Mouse (Mus musculus): Measurements from ENCODE around the gene Thap3. TPM values are rescaled to one million over a fixed set of nuclear protein-coding genes. Genes with fewer than 3 reads are reported as not detected.
"Not testable (repeated sequence)": the region's sequence is repeated elsewhere in the genome, so short reads cannot be mapped to it uniquely, and the experiment has no call there.

Thap3 gene
- 4.2 and 5.5 TPM in 2 replicates for polyA plus RNA-seq (2012; rRNA removed)

- Histone ChIP-seq H3K36me3 (ENCODE audit: control insufficient read depth, insufficient read depth, low read length) (no peaks in the 10 kb centered on the region), H3K27me3 (ENCODE audit: control insufficient read depth, insufficient read depth, low read length) (no peaks in the 10 kb centered on the region), H3K4me3 (ENCODE audit: control insufficient read depth, low read depth, low read length) (peak within 1 kb of the TSS; percentile 84), H3K27ac (ENCODE audit: control insufficient read depth, insufficient read depth, low read depth, low read length) (peak within 1 kb of the TSS; percentile 65), H3K4me1 (ENCODE audit: control insufficient read depth, insufficient read depth, low read length) (peaks cover 14% of the 10 kb centered on the region)
- TF ChIP-seq POLR2A (IDR thresholded peaks at IDR 0.05; ENCODE audit: control insufficient read depth, low read depth, low read length) (no peak), CTCF (IDR thresholded peaks at IDR 0.05; ENCODE audit: control insufficient read depth, insufficient read depth, insufficient replicate concordance, low read depth, low read length) (no peak)
Measured at GRCm38 (mm10) chr4:151988342-151989109, at the start of gene Thap3. Thap3 (minus strand) TSS chr4:151988997.

- no peak for TF ChIP-seq POLR2A (IDR thresholded peaks at IDR 0.05; ENCODE audit: control insufficient read depth, low read depth, low read length)
- no peak for TF ChIP-seq CTCF (IDR thresholded peaks at IDR 0.05; ENCODE audit: control insufficient read depth, insufficient read depth, insufficient replicate concordance, low read depth, low read length)
- Histone ChIP-seq H3K4me1 (ENCODE audit: control insufficient read depth, insufficient read depth, low read length) (peaks cover 8% of the 10 kb centered on the region), H3K27me3 (ENCODE audit: control insufficient read depth, insufficient read depth, low read length) (no peaks in the 10 kb centered on the region), H3K27ac (ENCODE audit: control insufficient read depth, insufficient read depth, low read depth, low read length) (no peak within 1 kb of the TSS), H3K4me3 (ENCODE audit: control insufficient read depth, low read depth, low read length) (peak within 1 kb of the TSS; percentile 91), H3K36me3 (ENCODE audit: control insufficient read depth, insufficient read depth, low read length) (no peaks in the 10 kb centered on the region; the same call in 1 of the 2 replicates)
Measured at GRCm38 (mm10) chr4:152038225-152038984, 49.6 kb upstream of the Thap3 start, which contains the start of gene Tas1r1. Tas1r1 (minus strand) TSS chr4:152038568.

DNA sequence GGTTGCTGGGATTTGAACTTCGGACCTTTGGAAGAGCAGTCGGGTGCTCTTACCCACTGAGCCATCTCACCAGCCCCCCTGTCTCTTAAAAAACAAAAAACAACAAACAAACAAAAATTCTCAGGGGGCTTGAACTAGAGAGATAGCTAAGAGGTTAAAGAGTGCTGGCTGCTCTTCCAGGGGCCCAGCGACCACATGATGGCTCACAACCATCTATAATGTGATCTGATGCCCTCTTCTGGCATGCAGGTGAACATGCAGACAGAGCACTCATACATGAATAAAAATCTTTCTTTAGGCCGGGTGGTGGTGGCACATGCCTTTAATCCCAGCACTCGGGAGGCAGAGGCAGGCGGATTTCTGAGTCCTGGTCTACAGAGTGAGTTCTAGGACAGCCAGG, 47.7 kb upstream of the Thap3 start:
- H3K36me3 ChIP-seq (ENCODE audit: control insufficient read depth, insufficient read depth, low read length); H3K27ac ChIP-seq (ENCODE audit: control insufficient read depth, insufficient read depth, low read depth, low read length): not testable (repeated sequence)

DNA sequence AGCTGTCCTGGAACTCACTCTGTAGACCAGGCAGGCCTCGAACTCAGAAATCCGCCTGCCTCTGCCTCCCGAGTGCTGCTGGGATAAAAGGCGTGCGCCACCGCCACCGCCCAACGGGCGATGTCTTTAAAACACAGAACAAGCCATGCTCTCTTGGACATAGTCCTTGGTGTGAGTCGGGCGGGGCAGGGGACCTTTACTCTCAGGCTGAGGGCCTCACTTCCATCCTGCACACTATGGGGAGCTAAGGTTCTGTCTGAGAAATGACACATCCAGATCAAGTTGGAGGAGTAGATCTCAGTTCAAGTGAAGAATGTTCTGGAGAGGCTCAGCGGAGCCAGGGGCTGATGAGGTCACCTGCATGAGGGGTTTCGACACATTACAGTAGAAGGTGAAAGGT, 44.1 kb upstream of the Thap3 start:
- peak overlapping the region; percentile 83 for H3K4me3 ChIP-seq (ENCODE audit: control insufficient read depth, low read depth, low read length)
- no peaks in the 10 kb centered on the region; the same call in 1 of the 2 replicates for H3K36me3 ChIP-seq (ENCODE audit: control insufficient read depth, insufficient read depth, low read length)
- H3K27ac ChIP-seq (ENCODE audit: control insufficient read depth, insufficient read depth, low read depth, low read length): no peak overlapping the region; the same call in 1 of the 2 replicates
- no peak for TF ChIP-seq CTCF (IDR thresholded peaks at IDR 0.05; ENCODE audit: control insufficient read depth, insufficient read depth, insufficient replicate concordance, low read depth, low read length)
- no peak for TF ChIP-seq POLR2A (IDR thresholded peaks at IDR 0.05; ENCODE audit: control insufficient read depth, low read depth, low read length)
- no peaks in the 10 kb centered on the region for H3K27me3 ChIP-seq (ENCODE audit: control insufficient read depth, insufficient read depth, low read length)
- H3K4me1 ChIP-seq (ENCODE audit: control insufficient read depth, insufficient read depth, low read length): peaks cover 8% of the 10 kb centered on the region

More for the DNA sequence above, 47.7 kb upstream of the Thap3 start:
- not testable (repeated sequence) for H3K4me1 ChIP-seq (ENCODE audit: control insufficient read depth, insufficient read depth, low read length); H3K4me3 ChIP-seq (ENCODE audit: control insufficient read depth, low read depth, low read length); H3K27me3 ChIP-seq (ENCODE audit: control insufficient read depth, insufficient read depth, low read length)

- H3K4me1 ChIP-seq (ENCODE audit: control insufficient read depth, insufficient read depth, low read length): peaks cover 13% of the 10 kb centered on the region
- TF ChIP-seq CTCF (IDR thresholded peaks at IDR 0.05; ENCODE audit: control insufficient read depth, insufficient read depth, insufficient replicate concordance, low read depth, low read length) (no peak), POLR2A (IDR thresholded peaks at IDR 0.05; ENCODE audit: control insufficient read depth, low read depth, low read length) (no peak)
- peak overlapping the region; percentile 83 for H3K4me3 ChIP-seq (ENCODE audit: control insufficient read depth, low read depth, low read length)
- no peak overlapping the region for H3K27ac ChIP-seq (ENCODE audit: control insufficient read depth, insufficient read depth, low read depth, low read length)
- H3K27me3 ChIP-seq (ENCODE audit: control insufficient read depth, insufficient read depth, low read length): no peaks in the 10 kb centered on the region
- no peaks in the 10 kb centered on the region; the same call in 1 of the 2 replicates for H3K36me3 ChIP-seq (ENCODE audit: control insufficient read depth, insufficient read depth, low read length)
Measured at GRCm38 (mm10) chr4:152029997-152030396, 41.2 kb upstream of the Thap3 start.

- no peak for TF ChIP-seq POLR2A (IDR thresholded peaks at IDR 0.05; ENCODE audit: control insufficient read depth, low read depth, low read length)
- no peak for TF ChIP-seq CTCF (IDR thresholded peaks at IDR 0.05; ENCODE audit: control insufficient read depth, insufficient read depth, insufficient replicate concordance, low read depth, low read length)
- Histone ChIP-seq H3K27ac (ENCODE audit: control insufficient read depth, insufficient read depth, low read depth, low read length) (no peak overlapping the region), H3K4me1 (ENCODE audit: control insufficient read depth, insufficient read depth, low read length) (peaks cover 13% of the 10 kb centered on the region), H3K36me3 (ENCODE audit: control insufficient read depth, insufficient read depth, low read length) (no peaks in the 10 kb centered on the region; the same call in 1 of the 2 replicates), H3K4me3 (ENCODE audit: control insufficient read depth, low read depth, low read length) (peak overlapping the region; percentile 95), H3K27me3 (ENCODE audit: control insufficient read depth, insufficient read depth, low read length) (no peaks in the 10 kb centered on the region)
Measured at GRCm38 (mm10) chr4:152029087-152029486, 40.3 kb upstream of the Thap3 start.

GRCm38 (mm10) chr4:152028456-152028855, 39.7 kb upstream of the Thap3 start:
- no peak overlapping the region; the same call in 1 of the 2 replicates for H3K27ac ChIP-seq (ENCODE audit: control insufficient read depth, insufficient read depth, low read depth, low read length)
- peaks cover 13% of the 10 kb centered on the region for H3K4me1 ChIP-seq (ENCODE audit: control insufficient read depth, insufficient read depth, low read length)
- H3K27me3 ChIP-seq (ENCODE audit: control insufficient read depth, insufficient read depth, low read length): no peaks in the 10 kb centered on the region
- H3K36me3 ChIP-seq (ENCODE audit: control insufficient read depth, insufficient read depth, low read length): no peaks in the 10 kb centered on the region; the same call in 1 of the 2 replicates
- TF ChIP-seq CTCF (IDR thresholded peaks at IDR 0.05; ENCODE audit: control insufficient read depth, insufficient read depth, insufficient replicate concordance, low read depth, low read length) (no peak), POLR2A (IDR thresholded peaks at IDR 0.05; ENCODE audit: control insufficient read depth, low read depth, low read length) (no peak)
- H3K4me3 ChIP-seq (ENCODE audit: control insufficient read depth, low read depth, low read length): peak overlapping the region; percentile 95

Data from testis, adult 2 months (tissue).